Mouse (Mus musculus) intestine, embryonic 16.5 days (tissue): ENCODE results near the gene Plekhh1. TPM values are rescaled to one million over a fixed set of nuclear protein-coding genes. Genes with fewer than 3 reads are reported as not detected.
A peak's percentile ranks its signal among the peaks of the same experiment; 100 is the strongest.

ENCODE experiments used
- ATAC-seq: fragments of 200-750 bp; cut with Nextera tagmentation; 2 replicates; pipeline ENCODE4 v1.8.0; 2017; ENCODE audit warnings: moderate TSS enrichment, moderate library complexity
- H3K27ac ChIP-seq: fragments of 300-500 bp; sonication (generic); 2 replicates; pipeline ENCODE4 v1.5.1; 2014; ENCODE audit warnings: mild to moderate bottlenecking, low read length
- H3K27me3 ChIP-seq: fragments of 300-500 bp; sonication (generic); replicated peaks from 2 replicates; pipeline ENCODE4 v1.6.1; 2014; ENCODE audit warnings: low read length, control low read depth, mixed read lengths; ENCODE audit not compliant: control insufficient read depth, insufficient read depth
- H3K36me3 ChIP-seq: fragments of 300-500 bp; sonication (generic); 2 replicates; pipeline ENCODE4 v1.6.1; 2014; ENCODE audit warnings: low read length, control low read depth; ENCODE audit not compliant: control insufficient read depth, insufficient read depth
- H3K4me1 ChIP-seq: fragments of 300-500 bp; sonication (generic); 2 replicates; pipeline ENCODE4 v1.6.1; 2014; ENCODE audit warnings: low read length, control low read depth, mixed read lengths; ENCODE audit not compliant: control insufficient read depth, insufficient read depth
- H3K4me2 ChIP-seq: fragments of 300-500 bp; sonication (generic); 2 replicates; pipeline ENCODE4 v1.6.1; 2014; ENCODE audit warnings: low read depth, low read length, control low read depth
- H3K4me3 ChIP-seq: fragments of 300-500 bp; sonication (generic); 2 replicates; pipeline ENCODE4 v1.5.1; 2014; ENCODE audit warnings: mild to moderate bottlenecking, low read length
- H3K9ac ChIP-seq: fragments of 300-500 bp; sonication (generic); 2 replicates; pipeline ENCODE4 v1.6.1; 2014; ENCODE audit warnings: low read depth, low read length
- H3K9me3 ChIP-seq: fragments of 300-500 bp; sonication (generic); 2 replicates; pipeline ENCODE4 v1.6.1; 2016; ENCODE audit warnings: low read length, control low read depth; ENCODE audit not compliant: control insufficient read depth
- WGBS: fragments of 180-500 bp; shearing (Covaris S2); extraction: QIAGEN DNeasy Blood & Tissue Kit; methylation state at CpG from one replicate; pipeline ENCODE4 v1.1.7; 2014; 5-methylcytosine and 5-hydroxymethylcytosine counted together
- polyA plus RNA-seq: library from polyadenylated mRNA; unstranded; fragments of >200 nt; fragmentation: Nextera tagmentation; extraction: Ambion mirVana; gene quantifications from 2 replicates; pipeline ENCODE4 v1.2.1, GENCODE M21; 2015

The Plekhh1 gene
- 7.5 and 9.0 TPM in 2 replicates for polyA plus RNA-seq

- peak within 1 kb of the TSS; percentile 90 for H3K4me2 ChIP-seq
- peak within 1 kb of the TSS; percentile 81 for H3K4me3 ChIP-seq
- peaks cover 5% of the 10 kb centered on the region; the same call in 1 of the 2 replicates for H3K4me1 ChIP-seq
- H3K27ac ChIP-seq = peak within 1 kb of the TSS; percentile 81
- under 1% methylated on average over 70 of the region's 80 CpGs for WGBS
- H3K9me3 ChIP-seq = no peaks in the 10 kb centered on the region
- ATAC-seq = peak; percentile 93
- no peaks in the 10 kb centered on the region for H3K27me3 ChIP-seq
- no peaks in the 10 kb centered on the region for H3K36me3 ChIP-seq
- peak within 1 kb of the TSS; percentile 93 for H3K9ac ChIP-seq
Observed at GRCm38 (mm10) chr12:79028911-79029861, at the start of gene Plekhh1. Gene Plekhh1 (plus strand): TSS chr12:79029163.

- Histone ChIP-seq H3K27ac (no peak overlapping the region), H3K4me3 (no peak overlapping the region), H3K27me3 (no peaks in the 10 kb centered on the region), H3K36me3 (no peaks in the 10 kb centered on the region), H3K9ac (no peak overlapping the region), H3K4me2 (no peak overlapping the region), H3K9me3 (no peaks in the 10 kb centered on the region), H3K4me1 (peaks cover 6% of the 10 kb centered on the region; the same call in 1 of the 2 replicates)
- 60% methylated on average over 5 of the region's 5 CpGs for WGBS
- ATAC-seq = peak; percentile 54
Observed at GRCm38 (mm10) chr12:78980683-78981091, 48.3 kb upstream of the Plekhh1 start.

GRCm38 (mm10) chr12:78981131-78981530, 47.8 kb upstream of the Plekhh1 start:
- Histone ChIP-seq H3K4me3 (no peak overlapping the region), H3K4me2 (no peak overlapping the region), H3K36me3 (no peaks in the 10 kb centered on the region), H3K27me3 (no peaks in the 10 kb centered on the region), H3K4me1 (peaks cover 6% of the 10 kb centered on the region; the same call in 1 of the 2 replicates), H3K9ac (no peak overlapping the region), H3K9me3 (no peaks in the 10 kb centered on the region), H3K27ac (no peak overlapping the region)
- ATAC-seq = no peak
- 83% methylated on average over 2 of the region's 2 CpGs for WGBS

GRCm38 (mm10) chr12:78981938-78982825, 46.8 kb upstream of the Plekhh1 start:
- 52% methylated on average over 9 of the region's 9 CpGs for WGBS
- no peak for ATAC-seq
- H3K4me1 ChIP-seq = peaks cover 6% of the 10 kb centered on the region; the same call in 1 of the 2 replicates
- H3K36me3 ChIP-seq = no peaks in the 10 kb centered on the region
- H3K9ac ChIP-seq = no peak overlapping the region
- H3K27me3 ChIP-seq = no peaks in the 10 kb centered on the region
- H3K4me3 ChIP-seq = no peak overlapping the region
- no peak overlapping the region for H3K27ac ChIP-seq
- H3K4me2 ChIP-seq = no peak overlapping the region
- H3K9me3 ChIP-seq = no peaks in the 10 kb centered on the region

- H3K27ac ChIP-seq = no peak overlapping the region
- no peaks in the 10 kb centered on the region for H3K9me3 ChIP-seq
- no peaks in the 10 kb centered on the region for H3K27me3 ChIP-seq
- H3K9ac ChIP-seq = no peak overlapping the region
- no peak overlapping the region for H3K4me3 ChIP-seq
- no peaks in the 10 kb centered on the region for H3K36me3 ChIP-seq
- 55% methylated on average over 9 of the region's 9 CpGs for WGBS
- ATAC-seq = 0 out of 2 replicates have a peak, but pooled peaks have one; percentile 20
- H3K4me1 ChIP-seq = peaks cover 6% of the 10 kb centered on the region; the same call in 1 of the 2 replicates
- H3K4me2 ChIP-seq = no peak overlapping the region
Observed at GRCm38 (mm10) chr12:78983296-78984034, 45.5 kb upstream of the Plekhh1 start.

GRCm38 (mm10) chr12:78984035-78984432, 44.9 kb upstream of the Plekhh1 start:
- no peaks in the 10 kb centered on the region for H3K9me3 ChIP-seq
- no peak overlapping the region for H3K27ac ChIP-seq
- no peaks in the 10 kb centered on the region for H3K36me3 ChIP-seq
- H3K27me3 ChIP-seq = no peaks in the 10 kb centered on the region
- H3K4me1 ChIP-seq = peaks cover 6% of the 10 kb centered on the region; the same call in 1 of the 2 replicates
- WGBS = 50% methylated on average over 3 of the region's 3 CpGs
- H3K4me3 ChIP-seq = no peak overlapping the region
- no peak overlapping the region for H3K9ac ChIP-seq
- H3K4me2 ChIP-seq = no peak overlapping the region
- peak; percentile 38; the same call in 1 of the 2 replicates for ATAC-seq

- no peaks in the 10 kb centered on the region; the same call in 1 of the 2 replicates for H3K4me1 ChIP-seq
- ATAC-seq = peak; percentile 59
- no peak overlapping the region for H3K4me3 ChIP-seq
- H3K36me3 ChIP-seq = no peaks in the 10 kb centered on the region
- no peaks in the 10 kb centered on the region for H3K27me3 ChIP-seq
- H3K4me2 ChIP-seq = no peak overlapping the region
- H3K27ac ChIP-seq = no peak overlapping the region
- no peaks in the 10 kb centered on the region for H3K9me3 ChIP-seq
- 54% methylated on average over 9 of the region's 9 CpGs for WGBS
- no peak overlapping the region for H3K9ac ChIP-seq
Observed at GRCm38 (mm10) chr12:78987581-78988081, 41.3 kb upstream of the Plekhh1 start.

- WGBS = 78% methylated on average over 4 of the region's 4 CpGs
Observed at GRCm38 (mm10) chr12:78996271-78996670, 32.7 kb upstream of the Plekhh1 start.

More at GRCm38 (mm10) chr12:78996271-78996670, 32.7 kb upstream of the Plekhh1 start:
- Histone ChIP-seq H3K9ac (no peak overlapping the region), H3K27me3 (no peaks in the 10 kb centered on the region), H3K27ac (no peak overlapping the region), H3K4me1 (no peaks in the 10 kb centered on the region), H3K9me3 (no peaks in the 10 kb centered on the region), H3K4me2 (no peak overlapping the region), H3K4me3 (no peak overlapping the region), H3K36me3 (no peaks in the 10 kb centered on the region)
- ATAC-seq = no peak
